Mouse (Mus musculus) kidney, postnatal 14 days (tissue): ENCODE results near the gene Mybbp1a.
"Not testable (repeated sequence)": the region's sequence is repeated elsewhere in the genome, so short reads cannot be mapped to it uniquely, and the experiment has no call there.

ENCODE experiments used
- DNase-seq: peaks from one replicate; pipeline ENCODE4 v3.0.0; 2022; ENCODE audit warnings: mixed read lengths

Gene Mybbp1a

DNA sequence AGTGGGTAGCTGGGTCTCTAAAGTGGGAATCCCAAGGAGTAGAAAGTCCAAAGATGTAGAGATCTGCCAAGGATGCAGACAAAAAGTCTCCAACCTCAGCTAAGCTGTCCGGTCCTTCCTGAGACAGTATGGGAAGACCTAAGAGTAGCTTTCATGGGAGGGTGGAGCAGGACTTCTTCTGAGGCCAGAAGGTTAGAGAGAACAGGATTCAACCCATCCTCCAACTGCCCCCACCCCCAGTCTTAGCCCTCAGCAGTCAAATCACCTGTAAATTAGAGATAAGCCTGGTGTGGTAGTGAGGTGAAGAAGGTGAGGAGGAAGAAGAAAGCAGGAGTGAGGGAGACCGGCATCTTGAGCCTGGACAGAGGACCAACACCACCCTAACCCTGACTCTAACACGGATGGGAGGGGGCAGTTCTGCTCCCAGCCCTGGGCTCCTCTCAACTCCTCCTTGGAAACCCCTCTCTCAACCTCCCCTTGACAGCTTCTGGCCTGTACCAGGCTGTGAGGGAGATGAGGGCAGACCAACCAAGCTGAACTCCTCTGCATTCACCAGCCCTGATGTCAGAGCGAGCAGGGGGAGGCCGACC is 27.5 kb upstream of the Mybbp1a start:
- no peak for DNase-seq

DNA sequence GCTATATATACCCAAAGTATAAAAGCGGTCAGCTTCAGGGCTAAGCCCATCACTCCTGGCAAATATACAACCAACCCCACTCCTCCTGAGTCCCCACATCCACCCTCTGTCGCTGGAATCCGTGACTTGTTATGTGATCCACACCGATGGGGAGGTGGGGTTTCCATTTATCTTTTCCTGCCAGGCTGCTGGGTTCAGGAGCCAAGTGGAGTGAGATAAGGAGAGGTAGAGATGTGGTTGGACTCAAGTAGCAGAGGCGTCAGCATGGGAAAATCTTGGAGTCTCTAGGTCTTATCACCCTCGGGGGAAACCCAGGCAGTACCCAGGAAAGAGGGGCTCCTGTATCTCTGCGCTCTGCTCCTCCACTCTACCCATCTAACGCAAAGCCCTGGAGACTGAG is 26.0 kb upstream of the Mybbp1a start:
- no peak for DNase-seq

DNA sequence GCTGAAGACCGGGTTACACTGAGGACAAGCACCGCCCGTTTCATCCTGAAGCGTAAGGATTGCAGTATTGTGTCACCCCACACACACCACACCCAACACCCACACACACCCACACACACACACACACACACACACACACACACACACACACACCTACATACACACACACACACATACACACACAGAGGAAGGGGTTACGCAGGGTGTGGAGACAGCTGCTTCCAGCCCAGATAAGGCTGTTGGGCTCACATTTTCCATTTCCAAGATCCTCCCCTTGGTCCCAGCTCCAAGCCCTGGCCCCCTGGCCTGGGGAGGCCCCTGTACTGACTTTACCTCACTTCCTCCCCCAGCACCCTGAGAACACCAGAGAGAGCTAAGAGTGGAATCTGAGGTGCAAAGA is 24.5 kb upstream of the Mybbp1a start:
- no peak for DNase-seq

DNA sequence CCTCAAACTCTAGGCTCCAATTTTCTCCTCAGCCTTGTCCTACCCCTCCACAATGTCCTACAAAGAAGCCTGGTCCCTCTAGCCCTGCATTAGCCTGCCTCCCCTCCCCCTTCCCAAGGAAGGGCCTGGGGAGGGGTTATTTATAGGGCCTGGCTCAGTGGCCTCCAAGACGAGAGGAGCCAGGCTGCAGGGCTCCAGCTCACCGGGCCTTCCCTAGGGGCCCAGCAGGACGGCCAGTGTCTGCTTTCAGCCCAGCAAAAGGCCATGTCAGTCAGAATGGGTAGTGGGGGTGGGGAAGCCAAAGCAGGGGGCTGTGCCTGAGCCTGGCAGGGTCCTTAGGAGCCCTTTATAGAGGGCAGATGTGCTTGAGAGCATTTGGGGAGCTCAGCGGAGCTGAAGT is 23.8 kb upstream of the Mybbp1a start:
- DNase-seq: no peak

DNA sequence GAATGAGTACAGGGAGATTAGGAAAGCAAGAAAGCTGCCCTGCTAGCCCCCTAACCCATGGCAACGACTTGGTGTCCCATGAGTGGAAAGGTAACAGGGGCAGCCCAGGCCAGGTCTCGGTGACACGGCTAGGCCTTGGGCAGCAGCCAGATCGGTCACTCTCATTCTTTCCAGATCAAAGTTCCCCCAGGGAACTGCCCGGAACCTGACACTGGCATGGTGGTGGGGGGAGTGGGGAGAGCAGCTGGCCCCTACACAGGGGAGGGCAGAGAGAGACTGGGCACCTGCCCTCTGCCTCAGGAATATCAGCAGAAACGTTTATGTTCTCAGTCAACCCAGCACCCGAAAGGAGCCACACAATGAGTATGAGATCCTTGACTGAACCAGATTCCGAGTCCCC is 22.9 kb upstream of the Mybbp1a start:
- peak; percentile 83 for DNase-seq

DNA sequence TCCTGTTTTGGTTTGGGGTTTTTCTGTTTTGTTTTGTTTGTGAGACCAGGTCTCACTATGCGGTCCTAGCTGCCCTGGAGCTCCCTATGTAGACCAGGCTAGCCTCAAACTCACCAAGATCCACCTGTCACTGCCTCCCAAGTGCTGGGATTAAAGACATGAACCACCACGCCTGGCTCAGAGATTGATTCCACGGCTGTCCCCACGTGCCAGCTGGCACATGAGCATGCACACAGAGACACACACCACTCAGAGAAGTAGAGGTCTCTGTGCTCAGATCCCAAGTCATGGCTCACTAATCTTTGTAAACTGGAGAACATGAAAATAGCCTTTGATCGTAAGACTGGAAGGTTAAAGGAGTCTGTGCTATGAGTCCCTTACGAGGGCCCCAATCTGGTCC is 22.1 kb upstream of the Mybbp1a start:
- no peak for DNase-seq

DNA sequence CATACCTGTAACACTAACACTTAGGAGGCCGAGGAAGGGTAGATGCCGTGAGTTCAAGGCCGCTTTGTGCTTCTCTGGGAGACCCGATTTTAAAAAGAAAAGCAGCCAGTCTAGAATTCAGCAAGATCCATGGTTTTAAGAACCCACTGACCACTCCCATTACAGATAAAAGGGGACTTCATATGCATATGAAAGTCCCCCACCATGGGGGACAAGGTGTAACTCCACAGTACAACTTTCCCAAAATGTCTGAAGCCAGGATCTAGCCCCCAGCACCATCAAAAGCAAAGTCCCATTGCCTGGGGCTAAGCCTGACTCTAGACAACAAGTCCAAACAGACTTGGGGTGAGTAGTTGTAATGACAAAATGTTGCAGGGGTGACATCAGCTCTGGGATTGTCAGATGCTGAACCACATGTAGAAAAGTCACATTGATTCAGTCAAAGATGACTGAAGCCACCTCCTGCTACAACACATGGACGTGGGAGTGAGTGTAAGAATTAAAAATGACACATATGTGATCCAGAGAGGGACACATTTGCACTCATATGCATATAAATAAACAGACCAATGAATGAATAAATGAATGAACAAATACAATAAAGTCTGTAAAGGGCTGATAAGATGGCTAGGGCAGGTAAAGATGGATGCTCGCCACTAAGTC is 20.6 kb upstream of the Mybbp1a start:
- DNase-seq: no peak

DNA sequence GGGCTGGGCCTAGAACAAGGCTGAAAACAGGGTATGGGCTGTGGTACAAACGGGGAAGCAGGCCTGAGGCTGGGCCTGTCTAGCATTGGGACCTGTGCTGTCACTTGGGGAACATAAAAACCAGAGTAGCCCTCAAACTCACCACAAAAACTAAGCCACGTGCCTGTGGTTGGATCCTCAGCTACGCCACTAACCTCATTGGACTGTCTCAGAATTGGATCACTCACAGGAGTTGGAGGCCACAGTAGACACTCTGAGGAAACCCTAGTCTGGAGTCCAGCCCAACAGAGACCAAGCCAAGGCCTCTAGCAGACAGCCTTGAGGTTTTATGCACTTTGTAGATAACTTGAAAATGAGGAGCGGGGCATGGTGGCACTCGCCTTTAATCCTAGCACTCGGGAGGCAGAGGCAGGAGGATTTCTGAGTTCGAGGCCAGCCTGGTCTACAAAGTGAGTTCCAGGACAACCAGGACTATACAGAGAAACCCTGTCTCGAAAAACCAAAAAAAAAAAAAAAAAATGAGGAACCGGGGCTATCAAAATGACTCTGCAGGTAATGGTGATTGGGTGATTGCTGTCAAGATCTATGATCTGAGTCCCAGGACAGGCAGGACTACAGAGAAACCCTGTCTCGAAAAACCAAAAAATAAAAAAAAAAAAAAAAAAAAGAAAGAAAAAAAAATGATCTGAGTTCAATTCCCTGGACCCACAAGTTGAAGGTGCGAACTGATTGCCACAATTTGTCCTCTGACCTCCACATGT is 19.5 kb upstream of the Mybbp1a start:
- no peak for DNase-seq

DNA sequence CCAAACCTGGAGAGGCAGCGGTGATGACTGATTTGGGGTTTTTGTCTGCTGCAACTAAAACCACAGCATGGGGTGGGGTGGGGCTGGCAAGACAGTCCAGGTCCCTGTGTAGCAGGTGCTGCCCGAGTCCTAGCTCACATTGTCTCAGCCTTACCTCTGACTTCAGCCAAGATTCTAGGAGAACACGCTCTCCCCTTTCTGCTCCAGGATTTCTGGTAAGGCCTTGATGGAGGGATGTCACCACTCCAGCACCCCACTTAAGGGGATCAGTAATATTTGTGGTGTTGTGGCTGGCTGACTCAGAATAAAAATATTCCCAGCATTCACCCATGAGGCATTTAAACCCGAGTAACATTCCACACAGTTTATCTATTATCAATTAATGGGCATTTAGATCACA is 17.5 kb upstream of the Mybbp1a start:
- no peak for DNase-seq

DNA sequence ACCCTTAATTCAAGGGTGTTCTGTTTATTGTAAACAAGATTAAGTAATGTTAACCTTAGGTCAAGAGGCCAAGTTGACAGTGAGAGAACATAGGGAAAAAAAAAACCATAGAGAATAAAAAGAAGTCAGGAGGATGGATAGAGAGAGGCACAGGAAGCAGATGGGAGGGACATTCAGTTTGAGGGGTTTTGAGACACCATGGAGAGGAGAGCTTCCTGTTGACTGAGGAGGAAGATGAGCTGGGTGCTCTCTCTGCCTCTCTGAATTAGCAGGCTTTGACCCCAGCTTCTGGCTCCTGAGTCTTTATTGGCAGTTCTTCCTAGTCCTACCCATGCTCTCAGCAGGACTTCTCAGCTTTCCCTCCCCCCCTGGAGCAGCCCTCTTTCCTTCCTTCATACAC is 16.0 kb upstream of the Mybbp1a start:
- DNase-seq: no peak

DNA sequence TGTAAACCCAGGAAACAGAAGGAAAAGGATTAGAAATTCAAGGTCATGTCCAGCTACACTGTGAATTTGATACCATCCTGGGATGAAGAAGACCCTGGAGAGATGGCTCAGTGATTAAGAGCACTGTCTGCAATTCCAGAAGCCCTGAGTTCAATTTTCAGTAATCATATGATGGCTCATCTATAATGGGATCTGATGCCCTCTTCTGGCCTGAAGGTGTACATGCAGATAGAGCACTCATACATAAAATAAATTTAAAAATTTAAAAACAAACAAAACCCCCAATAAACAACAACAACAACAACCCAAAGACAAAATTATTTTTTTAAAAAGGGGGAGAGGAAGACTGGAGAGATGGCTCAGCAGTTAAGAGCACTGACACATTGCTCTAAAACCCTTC is 14.3 kb upstream of the Mybbp1a start:
- no peak for DNase-seq

DNA sequence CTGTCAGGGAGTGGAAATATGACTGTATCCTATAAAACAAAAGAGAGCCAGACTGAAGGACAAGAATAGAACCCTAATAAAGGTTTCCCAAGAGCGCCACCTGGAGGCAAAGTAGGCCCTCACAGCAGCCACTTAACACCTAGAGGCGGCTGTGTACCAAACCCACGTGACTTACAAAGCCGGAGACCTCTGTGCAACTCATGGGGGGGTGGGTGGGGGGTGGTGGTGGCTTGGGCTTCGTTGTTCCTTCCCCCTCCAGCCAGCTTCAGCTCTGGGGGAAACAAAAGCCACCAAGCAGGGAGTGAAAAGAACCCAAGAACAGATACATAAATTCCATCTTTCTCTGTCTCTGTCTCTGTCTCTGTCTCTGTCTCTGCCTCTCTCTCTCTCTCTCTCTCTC is 12.5 kb upstream of the Mybbp1a start:
- DNase-seq: peak; percentile 91

DNA sequence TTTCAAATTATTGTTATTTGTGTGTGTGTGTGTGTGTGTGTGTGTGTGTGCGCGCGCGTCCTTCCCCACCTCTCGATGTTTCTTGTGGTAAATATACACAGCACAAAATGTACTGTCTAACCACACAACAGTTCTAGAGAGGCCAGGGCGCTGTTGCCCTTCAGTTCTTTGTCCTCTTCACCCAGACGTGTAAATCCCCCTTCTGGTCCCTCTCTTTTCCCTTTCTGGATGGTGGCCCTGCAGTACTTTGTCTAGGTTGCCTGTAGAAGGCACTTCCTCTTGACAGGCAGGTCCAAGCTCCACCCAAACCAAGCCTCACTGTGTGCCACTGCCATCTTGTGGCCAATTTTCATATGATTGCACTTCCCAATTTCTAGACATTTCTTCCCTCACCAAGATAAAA is 11.9 kb upstream of the Mybbp1a start:
- peak; percentile 85 for DNase-seq

DNA sequence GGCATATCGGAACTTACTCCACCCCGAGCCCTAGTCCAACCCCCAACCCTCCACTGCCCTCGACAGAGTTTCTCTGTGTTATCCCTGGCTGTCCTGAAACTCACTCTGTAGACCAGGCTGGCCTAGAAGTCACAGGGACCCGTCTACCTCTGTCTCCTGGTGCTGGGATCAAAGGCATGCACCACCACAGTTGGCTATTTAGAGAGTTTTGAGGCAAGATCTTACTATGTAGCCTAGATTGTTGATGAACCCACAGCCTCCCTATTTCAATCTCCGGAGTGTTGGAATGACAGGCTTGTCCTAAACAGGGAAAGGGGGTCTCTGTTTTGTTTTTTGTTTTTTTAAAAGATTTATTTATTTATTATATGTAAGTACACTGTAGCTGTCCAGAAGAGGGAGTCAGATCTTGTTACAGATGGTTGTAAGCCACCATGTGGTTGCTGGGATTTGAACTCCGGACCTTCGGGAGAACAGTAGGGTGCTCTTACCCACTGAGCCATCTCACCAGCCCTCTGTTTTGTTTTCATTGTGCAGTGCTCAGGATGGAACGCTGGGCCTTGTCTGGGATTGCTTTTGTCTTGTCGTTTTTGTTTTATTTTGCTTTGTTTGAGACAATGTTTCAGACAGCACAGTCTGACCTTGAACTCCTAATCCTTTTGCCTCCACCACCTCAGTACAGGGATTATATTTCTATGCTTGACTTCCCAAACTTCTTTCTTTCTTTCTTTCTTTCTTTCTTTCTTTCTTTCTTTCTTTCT is 10.7 kb upstream of the Mybbp1a start:
- not testable (repeated sequence) for DNase-seq

DNA sequence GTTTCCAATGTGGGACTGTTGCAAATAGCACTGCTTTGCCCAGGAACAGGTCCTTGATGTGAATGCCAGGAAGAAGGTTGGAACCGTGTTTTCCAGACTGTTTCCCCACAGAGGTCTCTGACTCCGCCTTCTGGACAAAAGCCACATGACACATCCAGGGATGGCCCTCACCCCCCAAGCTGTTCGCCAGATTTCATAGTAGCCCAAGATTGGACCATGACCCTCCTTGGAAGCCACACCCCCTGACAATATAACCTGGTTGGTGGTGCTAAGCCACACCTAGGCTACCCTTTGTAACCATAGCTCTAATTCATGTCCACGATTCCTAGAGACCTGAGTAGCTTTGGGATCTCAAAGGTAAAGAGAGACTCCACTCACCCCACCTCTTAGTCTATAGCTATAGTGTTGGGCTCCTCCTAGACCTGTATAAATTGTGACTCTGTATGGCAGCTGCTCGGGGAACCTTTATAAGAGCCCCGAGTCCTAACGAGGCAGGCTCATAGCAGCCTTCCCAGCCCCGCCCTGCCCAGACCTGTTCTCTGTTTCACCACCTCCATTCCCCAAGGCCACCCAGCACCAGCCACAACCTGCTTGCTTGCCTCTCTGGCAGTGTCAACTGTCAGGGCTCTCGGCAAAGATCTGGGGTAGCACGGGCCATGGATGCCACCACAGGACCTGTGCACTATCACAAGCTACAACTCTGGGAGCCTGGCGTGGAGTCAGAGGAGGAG is 6.0 kb upstream of the Mybbp1a start, which contains the start of gene Ggt6:
TSS of gene Ggt6 (plus strand) at position 564 of the 731 bp plus-strand sequence.
- DNase-seq: peak; percentile 83

DNA sequence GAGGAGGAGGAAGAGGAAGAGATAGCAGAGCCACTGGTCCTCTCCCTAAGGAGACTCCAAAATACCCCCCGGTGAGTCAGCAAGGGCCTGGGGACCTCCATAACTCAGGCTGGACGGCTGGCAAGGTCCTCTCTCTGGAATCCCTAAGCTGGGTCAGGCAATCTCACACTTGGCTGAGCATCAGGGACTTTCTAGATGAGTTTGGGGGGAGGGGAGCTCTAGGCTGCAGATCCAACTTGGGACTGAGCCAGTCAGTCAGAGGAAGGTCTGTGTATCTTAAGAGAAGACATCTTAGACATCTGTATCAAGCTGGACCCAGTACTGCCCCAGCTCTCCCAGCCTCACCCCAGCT is 5.5 kb upstream of the Mybbp1a start:
- peak; percentile 83 for DNase-seq

DNA sequence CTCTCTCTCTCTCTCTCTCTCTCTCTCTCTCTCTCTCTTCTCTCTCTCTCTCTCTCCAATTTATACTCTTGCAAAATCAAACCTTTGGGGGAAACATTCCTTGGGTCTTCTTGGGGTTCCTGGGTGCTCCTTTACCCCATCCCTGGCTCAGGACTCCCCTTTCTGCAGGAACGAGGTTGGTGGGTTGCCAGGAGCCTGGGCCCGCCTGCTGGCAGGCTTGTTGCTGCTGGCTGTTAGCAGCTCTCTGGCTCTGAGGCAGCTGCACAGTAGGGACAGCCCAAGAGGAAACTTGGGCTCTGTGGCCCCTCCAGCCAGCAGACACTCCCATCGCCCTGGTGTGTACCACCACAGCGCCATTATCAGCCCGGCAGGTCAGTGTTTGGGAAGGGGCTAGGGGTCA is 4.9 kb upstream of the Mybbp1a start:
- no peak for DNase-seq

DNA sequence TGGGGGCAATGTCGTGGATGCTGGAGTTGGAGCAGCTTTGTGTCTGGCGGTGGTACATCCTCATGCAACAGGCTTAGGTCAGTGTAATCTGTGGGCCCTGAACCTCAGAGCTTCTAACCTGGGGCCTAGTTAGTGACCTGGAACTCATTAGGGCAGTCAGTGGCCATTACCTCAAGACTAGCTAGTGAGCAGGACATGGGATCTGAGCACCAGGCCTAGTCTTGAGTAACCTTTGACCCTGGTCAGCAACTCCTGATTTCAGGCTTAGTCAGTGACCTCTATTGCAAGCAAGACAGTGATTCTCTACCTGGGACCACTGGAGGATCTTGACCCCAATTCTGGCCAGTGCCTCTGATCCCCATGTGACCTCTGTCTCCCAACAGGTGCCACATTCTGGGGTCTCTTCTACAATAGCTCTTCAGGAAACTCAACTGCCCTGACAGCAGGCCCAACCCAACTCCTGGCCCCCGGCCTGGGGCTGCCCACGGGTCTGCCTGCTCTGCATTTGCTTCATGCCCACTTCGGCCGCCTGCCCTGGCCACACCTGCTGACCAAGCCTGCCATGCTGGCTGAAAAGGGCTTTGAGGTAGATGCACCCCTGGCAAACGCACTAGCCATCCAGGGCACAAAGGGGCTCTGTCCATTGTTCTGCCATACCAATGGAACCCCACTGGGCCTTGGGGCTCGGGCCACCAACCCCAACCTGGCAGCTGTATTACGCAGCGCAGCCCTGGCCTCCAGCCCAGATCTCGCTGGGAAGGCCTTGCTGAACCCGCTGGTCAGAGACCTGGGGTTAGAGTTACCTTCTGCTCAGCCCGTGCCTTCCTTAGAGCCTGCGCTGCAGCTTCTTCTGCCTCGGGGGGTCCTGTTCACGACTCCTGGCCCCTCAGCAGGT is 4.2 kb upstream of the Mybbp1a start:
- no peak for DNase-seq

DNA sequence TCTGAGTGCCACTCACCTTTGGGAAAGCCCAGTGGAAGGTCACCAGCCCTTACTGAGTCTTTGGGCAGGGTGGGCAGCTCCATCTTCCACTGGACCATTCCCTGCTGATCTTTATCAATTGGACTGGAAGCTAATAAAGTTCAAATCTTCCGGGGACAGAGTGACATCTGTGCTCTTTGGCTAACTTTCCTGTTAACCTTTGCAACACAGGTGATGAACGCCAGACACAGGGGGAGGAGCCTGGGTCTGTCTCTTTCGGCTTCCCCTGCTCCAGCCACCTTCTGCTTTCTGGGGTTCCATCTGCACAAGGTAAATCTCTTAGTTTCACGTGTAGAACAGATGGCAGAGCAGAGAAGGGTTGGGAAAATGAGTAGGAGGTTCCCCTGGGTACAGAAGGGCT is 2.7 kb upstream of the Mybbp1a start:
- DNase-seq: no peak

DNA sequence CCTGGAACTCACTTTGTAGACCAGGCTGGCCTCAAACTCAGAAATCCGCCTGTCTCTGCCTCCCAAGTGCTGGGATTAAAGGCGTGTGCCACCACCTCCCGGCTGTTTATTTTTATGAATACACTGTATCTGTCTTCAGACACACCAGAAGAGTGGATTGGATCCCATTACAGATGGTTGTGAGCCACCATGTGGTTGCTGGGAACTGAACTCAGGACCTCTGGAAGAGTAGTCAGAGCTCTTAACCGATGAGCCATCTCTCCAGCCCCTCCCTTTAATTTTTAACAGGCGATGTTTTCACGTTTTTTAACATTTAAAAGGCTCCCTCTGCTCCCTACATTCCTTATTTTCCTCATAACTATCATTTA is 574 bp upstream of the Mybbp1a start:
- not testable (repeated sequence) for DNase-seq

DNA sequence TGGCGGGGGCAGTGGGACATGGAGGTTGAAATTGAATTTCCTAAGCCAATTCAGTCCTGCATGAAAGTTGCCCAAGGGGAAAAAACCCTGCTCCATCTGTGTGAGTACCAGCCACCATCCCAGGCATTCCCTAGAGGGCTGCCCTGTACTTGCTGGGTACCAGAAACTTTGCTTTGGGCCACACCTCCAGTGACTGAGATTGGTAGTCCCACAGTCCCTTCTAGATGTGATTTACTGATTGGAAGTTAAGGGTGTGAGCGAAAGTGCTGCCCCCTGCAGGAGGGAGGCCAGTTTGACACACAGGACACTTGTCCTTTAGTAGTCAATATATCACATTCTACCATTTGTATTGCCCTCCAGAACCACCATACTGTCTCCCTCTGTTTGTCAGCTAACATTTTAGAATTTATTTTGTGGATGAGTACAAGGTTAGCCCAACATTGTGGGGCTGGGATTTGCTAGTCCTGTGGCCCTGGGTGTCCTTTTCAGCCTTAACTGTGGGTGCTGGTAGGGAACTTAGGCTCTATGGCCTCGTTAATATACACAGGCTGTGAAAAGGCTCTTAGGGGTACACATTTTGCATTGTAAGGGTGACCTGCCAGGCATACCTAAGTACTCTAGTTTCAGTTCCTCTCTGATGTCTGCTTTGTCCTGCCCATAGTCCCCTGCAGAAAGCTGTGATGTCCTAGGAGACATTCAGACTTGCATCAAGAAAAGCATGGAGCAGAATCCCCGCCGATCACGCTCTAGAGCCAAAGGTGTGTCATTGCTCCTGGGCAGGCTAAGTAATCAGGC is 5.4 kb downstream of the Mybbp1a start:
- DNase-seq: peak; percentile 45
